Mouse (Mus musculus) frontal cortex, adult 2 months (tissue): ENCODE measurements around the gene Atoh8. TPM values are rescaled to one million over a fixed set of nuclear protein-coding genes. Genes with fewer than 3 reads are reported as not detected.
A peak's percentile ranks its signal among the peaks of the same experiment; 100 is the strongest.

Experiments used
- DNase-seq, 2 experiments: peaks; one replicate each; pipeline ENCODE4 v3.0.0; 2022; ENCODE audit warnings: low spot score in 1 of 2; ENCODE audit errors: extremely low spot score in 1 of 2
- polyA plus RNA-seq: library from polyadenylated mRNA; depleted of rRNA; stranded (reverse); fragments of >200 nt; gene quantifications from 2 replicates; pipeline ENCODE4 v1.2.3, GENCODE M21; 2012

The Atoh8 gene
- polyA plus RNA-seq, 1 experiment = 1.5 TPM

- DNase-seq = no peak
These were observed 34.7 kb downstream of the Atoh8 start for GRCm38 (mm10) chr6:72200595-72201256.

GRCm38 (mm10) chr6:72197515-72197914 lies 37.9 kb downstream of the Atoh8 start:
- DNase-seq = no peak

- DNase-seq = no peak
These were observed 38.7 kb downstream of the Atoh8 start for GRCm38 (mm10) chr6:72196660-72197059.

GRCm38 (mm10) chr6:72190577-72190976 lies 44.8 kb downstream of the Atoh8 start:
- DNase-seq = no peak

- no peak for DNase-seq
These were observed 45.3 kb downstream of the Atoh8 start for GRCm38 (mm10) chr6:72190120-72190519.

- DNase-seq = no peak
These were observed 46.1 kb downstream of the Atoh8 start for GRCm38 (mm10) chr6:72189061-72189863.

GRCm38 (mm10) chr6:72186809-72187208 lies 48.6 kb downstream of the Atoh8 start:
- no peak for DNase-seq

GRCm38 (mm10) chr6:72185893-72186490 lies 49.4 kb downstream of the Atoh8 start:
- peak; percentile 44 to 92 for DNase-seq

GRCm38 (mm10) chr6:72184576-72184975 lies 50.8 kb downstream of the Atoh8 start:
- peak in 1 of 2 experiments; percentile 9 for DNase-seq

GRCm38 (mm10) chr6:72179562-72180502 lies 55.5 kb downstream of the Atoh8 start:
- no peak for DNase-seq

GRCm38 (mm10) chr6:72179006-72179405 lies 56.4 kb downstream of the Atoh8 start:
- DNase-seq = no peak

GRCm38 (mm10) chr6:72177417-72177816 lies 58.0 kb downstream of the Atoh8 start:
- DNase-seq = no peak

GRCm38 (mm10) chr6:72176004-72176403 lies 59.4 kb downstream of the Atoh8 start:
- DNase-seq = peak in 1 of 2 experiments; percentile 14

GRCm38 (mm10) chr6:72175419-72175818 lies 60.0 kb downstream of the Atoh8 start:
- DNase-seq = no peak

GRCm38 (mm10) chr6:72173350-72173749 lies 62.0 kb downstream of the Atoh8 start:
- DNase-seq = no peak

- DNase-seq = no peak
These were observed 64.0 kb downstream of the Atoh8 start for GRCm38 (mm10) chr6:72171391-72171790.

GRCm38 (mm10) chr6:72165907-72166306 lies 69.5 kb downstream of the Atoh8 start:
- no peak for DNase-seq

GRCm38 (mm10) chr6:72164321-72165275 lies 70.8 kb downstream of the Atoh8 start:
- peak; percentile 70 to 95 for DNase-seq

GRCm38 (mm10) chr6:72162155-72162890 lies 73.1 kb downstream of the Atoh8 start:
- no peak for DNase-seq
